Mouse (Mus musculus) embryonic facial prominence, embryonic 11.5 days (tissue): ENCODE results near the gene Apol8. TPM values are rescaled to one million over a fixed set of nuclear protein-coding genes. Genes with fewer than 3 reads are reported as not detected.
A peak's percentile ranks its signal among the peaks of the same experiment; 100 is the strongest.

Source experiments
- ATAC-seq: fragments of 200-750 bp; cut with Nextera tagmentation; replicated peaks from 2 replicates; pipeline ENCODE4 v1.8.0; 2017; ENCODE audit warnings: low read depth; ENCODE audit not compliant: insufficient number of reproducible peaks, low FRiP score, low TSS enrichment
- DNase-seq: peaks from one replicate; pipeline ENCODE4 v3.0.0-alpha.2; 2015; ENCODE audit warnings: low spot score
- H3K27ac ChIP-seq: fragments of 300-500 bp; sonication (generic); replicated peaks from 2 replicates; pipeline ENCODE4 v1.5.1; 2014; ENCODE audit warnings: mild to moderate bottlenecking, low read depth, low read length, control low read depth
- H3K27me3 ChIP-seq: fragments of 300-500 bp; sonication (generic); 2 replicates; pipeline ENCODE4 v1.6.1; 2014; ENCODE audit warnings: mild to moderate bottlenecking, low read length, moderate library complexity, mixed read lengths; ENCODE audit not compliant: control insufficient read depth, insufficient read depth
- H3K36me3 ChIP-seq: fragments of 300-500 bp; sonication (generic); replicated peaks from 2 replicates; pipeline ENCODE4 v1.6.1; 2014; ENCODE audit warnings: low read depth, mild to moderate bottlenecking, low read length, moderate library complexity, mixed read lengths; ENCODE audit not compliant: control insufficient read depth, insufficient read depth
- H3K4me1 ChIP-seq: fragments of 300-500 bp; sonication (generic); 2 replicates; pipeline ENCODE4 v1.6.1; 2014; ENCODE audit warnings: low read length, mixed read lengths; ENCODE audit not compliant: control insufficient read depth, insufficient read depth
- H3K4me2 ChIP-seq: fragments of 300-500 bp; sonication (generic); 2 replicates; pipeline ENCODE4 v1.6.1; 2014; ENCODE audit warnings: low read depth, mild to moderate bottlenecking, control low read depth, low read length, moderate library complexity
- H3K4me3 ChIP-seq: fragments of 300-500 bp; sonication (generic); 2 replicates; pipeline ENCODE4 v1.5.1; 2014; ENCODE audit warnings: low read depth, low read length, control low read depth
- H3K9ac ChIP-seq: fragments of 300-500 bp; sonication (generic); replicated peaks from 2 replicates; pipeline ENCODE4 v1.6.1; 2014; ENCODE audit warnings: mild to moderate bottlenecking, control low read depth, low read length
- H3K9me3 ChIP-seq: fragments of 300-500 bp; sonication (generic); replicated peaks from 2 replicates; pipeline ENCODE4 v1.6.1; 2016; ENCODE audit warnings: mild to moderate bottlenecking, low read length, inconsistent platforms, mixed read lengths; ENCODE audit not compliant: control insufficient read depth
- WGBS: fragments of 180-500 bp; shearing (Covaris S2); extraction: QIAGEN DNeasy Blood & Tissue Kit; methylation state at CpG from one replicate; pipeline ENCODE4 v1.1.7; 2014; 5-methylcytosine and 5-hydroxymethylcytosine counted together
- polyA plus RNA-seq: library from polyadenylated mRNA; unstranded; fragments of >200 nt; fragmentation: Nextera tagmentation; extraction: Ambion mirVana; gene quantifications from 2 replicates; pipeline ENCODE4 v1.2.1, GENCODE M21; 2014

The Apol8 gene
- polyA plus RNA-seq, 1 experiment from 2014 or later, result 0.29 TPM

GRCm38 (mm10) chr15:77799491-77800474 lies 43.0 kb upstream of the Apol8 start:
- ATAC-seq (no peak), DNase-seq (no peak)
- peaks cover 12% of the 10 kb centered on the region for H3K4me1 ChIP-seq
- peak overlapping the region; percentile 91 for H3K27ac ChIP-seq
- no peaks in the 10 kb centered on the region; the same call in 1 of the 2 replicates for H3K36me3 ChIP-seq
- no peak overlapping the region for H3K4me3 ChIP-seq
- no peak overlapping the region for H3K4me2 ChIP-seq
- no peaks in the 10 kb centered on the region for H3K27me3 ChIP-seq
- 79% methylated on average over 8 of the region's 8 CpGs for WGBS
- no peaks in the 10 kb centered on the region for H3K9me3 ChIP-seq
- peak overlapping the region; percentile 28; the same call in 1 of the 2 replicates for H3K9ac ChIP-seq

- Histone ChIP-seq H3K36me3 (no peaks in the 10 kb centered on the region; the same call in 1 of the 2 replicates), H3K27me3 (no peaks in the 10 kb centered on the region), H3K27ac (peak overlapping the region; percentile 91), H3K4me3 (no peak overlapping the region), H3K9ac (peak overlapping the region; percentile 28; the same call in 1 of the 2 replicates), H3K9me3 (no peaks in the 10 kb centered on the region), H3K4me2 (no peak overlapping the region; the same call in 1 of the 2 replicates), H3K4me1 (peaks cover 12% of the 10 kb centered on the region)
- DNase-seq (peak; percentile 76), ATAC-seq (peak; percentile 78)
- WGBS, result 13% methylated on average over 14 of the region's 14 CpGs
Measured at GRCm38 (mm10) chr15:77798664-77799490, 42.1 kb upstream of the Apol8 start.

- WGBS, result 82% methylated on average over 14 of the region's 14 CpGs
- no peak for ATAC-seq
- Histone ChIP-seq H3K4me2 (no peak overlapping the region), H3K4me3 (no peak overlapping the region), H3K9me3 (no peaks in the 10 kb centered on the region), H3K27ac (peak overlapping the region; percentile 91), H3K27me3 (no peaks in the 10 kb centered on the region), H3K4me1 (peaks cover 12% of the 10 kb centered on the region), H3K36me3 (no peaks in the 10 kb centered on the region), H3K9ac (no peak overlapping the region; the same call in 1 of the 2 replicates)
- DNase-seq, result no peak
Measured at GRCm38 (mm10) chr15:77797609-77798411, 41.0 kb upstream of the Apol8 start.

GRCm38 (mm10) chr15:77796409-77797035 lies 39.7 kb upstream of the Apol8 start:
- Histone ChIP-seq H3K36me3 (no peaks in the 10 kb centered on the region; the same call in 1 of the 2 replicates), H3K9me3 (no peaks in the 10 kb centered on the region), H3K4me1 (peaks cover 12% of the 10 kb centered on the region), H3K9ac (no peak overlapping the region), H3K27ac (no peak overlapping the region), H3K27me3 (no peaks in the 10 kb centered on the region), H3K4me2 (no peak overlapping the region), H3K4me3 (no peak overlapping the region)
- 93% methylated on average over 26 of the region's 26 CpGs for WGBS
- ATAC-seq (no peak), DNase-seq (no peak)

- Histone ChIP-seq H3K9ac (no peak overlapping the region), H3K36me3 (peaks cover 1% of the 10 kb centered on the region), H3K4me2 (no peak overlapping the region), H3K4me3 (no peak overlapping the region), H3K4me1 (peaks cover 9% of the 10 kb centered on the region), H3K9me3 (no peaks in the 10 kb centered on the region), H3K27ac (no peak overlapping the region), H3K27me3 (no peaks in the 10 kb centered on the region)
- DNase-seq, result no peak
- 93% methylated on average over 13 of the region's 13 CpGs for WGBS
- ATAC-seq, result no peak
Measured at GRCm38 (mm10) chr15:77794908-77795356, 38.1 kb upstream of the Apol8 start.

GRCm38 (mm10) chr15:77794138-77794907 lies 37.5 kb upstream of the Apol8 start:
- Histone ChIP-seq H3K4me3 (no peak overlapping the region), H3K9me3 (no peaks in the 10 kb centered on the region), H3K4me2 (no peak overlapping the region), H3K27ac (no peak overlapping the region), H3K9ac (no peak overlapping the region), H3K4me1 (peaks cover 6% of the 10 kb centered on the region), H3K36me3 (peaks cover 7% of the 10 kb centered on the region), H3K27me3 (no peaks in the 10 kb centered on the region)
- WGBS, result 87% methylated on average over 13 of the region's 13 CpGs
- DNase-seq, result no peak
- no peak for ATAC-seq
